Mouse (Mus musculus) midbrain, embryonic 16.5 days (tissue): Measurements from ENCODE around the gene Auts2. TPM values are rescaled to one million over a fixed set of nuclear protein-coding genes. Genes with fewer than 3 reads are reported as not detected.

Experiments
- ATAC-seq: fragments of 200-750 bp; cut with Nextera tagmentation; 2 replicates; pipeline ENCODE4 v1.8.0; 2017; ENCODE audit warnings: moderate TSS enrichment
- H3K27ac ChIP-seq: fragments of 300-500 bp; sonication (generic); 2 replicates; pipeline ENCODE4 v1.5.1; 2014; ENCODE audit warnings: mild to moderate bottlenecking, low read length, mixed read lengths
- H3K27me3 ChIP-seq: fragments of 300-500 bp; sonication (generic); 2 replicates; pipeline ENCODE4 v1.6.1; 2014; ENCODE audit warnings: low read depth, low read length, mixed read lengths; ENCODE audit not compliant: control insufficient read depth, insufficient read depth
- H3K36me3 ChIP-seq: fragments of 300-500 bp; sonication (generic); 2 replicates; pipeline ENCODE4 v1.6.1; 2014; ENCODE audit warnings: mild to moderate bottlenecking, low read length, moderate library complexity, mixed read lengths; ENCODE audit not compliant: control insufficient read depth, insufficient read depth
- H3K4me1 ChIP-seq: fragments of 300-500 bp; sonication (generic); 2 replicates; pipeline ENCODE4 v1.6.1; 2014; ENCODE audit warnings: mild to moderate bottlenecking, low read length, mixed read lengths; ENCODE audit not compliant: control insufficient read depth, insufficient read depth
- H3K4me2 ChIP-seq: fragments of 300-500 bp; sonication (generic); 2 replicates; pipeline ENCODE4 v1.6.1; 2014; ENCODE audit warnings: mild to moderate bottlenecking, low read length, mixed read lengths
- H3K4me3 ChIP-seq: fragments of 300-500 bp; sonication (generic); 2 replicates; pipeline ENCODE4 v1.5.1; 2014; ENCODE audit warnings: low read depth, mild to moderate bottlenecking, low read length, moderate library complexity, mixed read lengths
- H3K9ac ChIP-seq: fragments of 300-500 bp; sonication (generic); 2 replicates; pipeline ENCODE4 v1.6.1; 2014; ENCODE audit warnings: low read depth, low read length, mixed read lengths
- H3K9me3 ChIP-seq: fragments of 300-500 bp; sonication (generic); replicated peaks from 2 replicates; pipeline ENCODE4 v1.6.1; 2014; ENCODE audit warnings: mild to moderate bottlenecking, low read length, mixed read lengths; ENCODE audit not compliant: control insufficient read depth, poor library complexity, severe bottlenecking
- WGBS: fragments of 180-500 bp; shearing (Covaris S2); extraction: QIAGEN DNeasy Blood & Tissue Kit; methylation state at CpG from one replicate; pipeline ENCODE4 v1.1.7; 2014; 5-methylcytosine and 5-hydroxymethylcytosine counted together
- polyA plus RNA-seq: library from polyadenylated mRNA; unstranded; fragments of >200 nt; fragmentation: Nextera tagmentation; extraction: Ambion mirVana; gene quantifications from 2 replicates; pipeline ENCODE4 v1.2.1, GENCODE M21; 2015

The Auts2 gene
- polyA plus RNA-seq, 1 experiment from 2014 or later, result 49.8 TPM

GRCm38 (mm10) chr5:132088585-132088984 lies 454.6 kb downstream of the Auts2 start:
- Histone ChIP-seq H3K27me3 (no peaks in the 10 kb centered on the region), H3K4me1 (peaks cover 19% of the 10 kb centered on the region), H3K4me3 (no peak overlapping the region), H3K27ac (no peak overlapping the region), H3K4me2 (no peak overlapping the region), H3K36me3 (no peaks in the 10 kb centered on the region), H3K9me3 (no peaks in the 10 kb centered on the region), H3K9ac (no peak overlapping the region)
- 63% methylated on average over 3 of the region's 3 CpGs for WGBS
- no peak for ATAC-seq

GRCm38 (mm10) chr5:132083753-132084326 lies 459.3 kb downstream of the Auts2 start:
- no peak for ATAC-seq
- 25% methylated on average over 8 of the region's 8 CpGs for WGBS

GRCm38 (mm10) chr5:132075942-132076341 lies 467.2 kb downstream of the Auts2 start:
- Histone ChIP-seq H3K9me3 (no peaks in the 10 kb centered on the region), H3K27ac (no peak overlapping the region), H3K27me3 (no peaks in the 10 kb centered on the region), H3K4me3 (no peak overlapping the region), H3K4me2 (no peak overlapping the region), H3K9ac (no peak overlapping the region), H3K36me3 (no peaks in the 10 kb centered on the region), H3K4me1 (peaks cover 43% of the 10 kb centered on the region)
- ATAC-seq, result no peak
- 84% methylated on average over 2 of the region's 2 CpGs for WGBS

More at GRCm38 (mm10) chr5:132083753-132084326, 459.3 kb downstream of the Auts2 start:
- no peaks in the 10 kb centered on the region for H3K9me3 ChIP-seq
- no peak overlapping the region for H3K4me2 ChIP-seq
- H3K4me1 ChIP-seq, result no peaks in the 10 kb centered on the region; the same call in 1 of the 2 replicates
- no peak overlapping the region for H3K4me3 ChIP-seq
- no peaks in the 10 kb centered on the region for H3K36me3 ChIP-seq
- no peak overlapping the region for H3K27ac ChIP-seq
- no peak overlapping the region for H3K9ac ChIP-seq
- no peaks in the 10 kb centered on the region for H3K27me3 ChIP-seq

DNA sequence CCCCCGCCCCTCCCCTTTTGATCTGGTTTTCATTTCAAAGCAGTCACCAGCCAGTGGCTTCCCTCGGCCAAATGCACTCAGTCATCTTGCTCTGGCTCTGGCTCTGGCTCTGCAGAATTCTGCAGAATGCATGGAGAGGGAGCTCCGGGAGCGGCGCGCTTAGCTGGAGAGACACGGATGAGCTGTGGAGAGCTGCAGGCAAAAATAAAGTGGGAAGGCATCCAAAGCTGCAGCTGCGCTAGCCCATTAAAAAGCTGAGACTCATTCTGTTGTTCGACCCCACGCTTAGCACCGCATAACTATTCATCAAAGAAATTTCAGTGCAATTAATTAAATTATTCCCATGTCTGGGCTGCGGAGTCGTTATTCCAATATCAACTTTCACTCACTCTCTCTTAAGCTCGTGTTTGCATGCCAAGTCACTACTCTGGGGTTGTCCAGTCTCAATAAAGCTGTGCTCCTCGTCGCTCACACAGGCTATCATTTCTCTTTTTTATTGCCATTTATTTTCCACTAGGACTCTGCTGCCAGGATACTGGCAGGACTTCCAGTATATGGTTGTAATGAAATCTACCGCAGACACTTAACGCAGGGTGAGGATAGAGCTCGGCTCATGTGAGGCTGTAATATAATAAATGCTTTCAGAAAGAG lies 468.3 kb downstream of the Auts2 start:
- Histone ChIP-seq H3K36me3 (no peaks in the 10 kb centered on the region), H3K9me3 (no peaks in the 10 kb centered on the region), H3K27me3 (no peaks in the 10 kb centered on the region), H3K4me2 (peak overlapping the region; percentile 46), H3K27ac (peak overlapping the region; percentile 76), H3K4me3 (peak overlapping the region; percentile 11; the same call in 1 of the 2 replicates), H3K4me1 (peaks cover 43% of the 10 kb centered on the region), H3K9ac (0 out of 2 replicates have a peak overlapping the region, but pooled peaks have one; percentile 32)
- ATAC-seq, result peak; percentile 83
- WGBS, result 6% methylated on average over 19 of the region's 19 CpGs

DNA sequence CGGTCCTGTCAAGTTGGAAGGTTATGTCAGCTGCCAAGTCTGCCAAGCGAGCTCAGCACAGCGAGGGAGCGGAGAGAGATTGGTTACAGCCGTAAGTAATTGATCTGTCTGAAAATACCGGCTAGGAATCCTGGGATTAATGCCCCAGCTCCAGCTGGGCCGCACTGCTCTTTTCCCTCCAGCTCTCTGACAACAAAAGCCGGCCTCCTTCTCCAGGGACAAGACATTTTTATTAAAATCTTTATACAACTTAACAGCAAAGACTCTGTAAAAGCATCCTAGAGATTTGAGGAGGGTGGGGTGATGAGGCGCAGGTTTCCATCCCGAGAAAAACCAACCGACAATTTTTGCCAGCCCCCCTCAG lies 468.8 kb downstream of the Auts2 start:
- no peaks in the 10 kb centered on the region for H3K27me3 ChIP-seq

GRCm38 (mm10) chr5:132073677-132074359 lies 469.3 kb downstream of the Auts2 start:
- peak overlapping the region; percentile 46 for H3K4me2 ChIP-seq
- no peak overlapping the region for H3K4me3 ChIP-seq
- H3K9ac ChIP-seq, result no peak overlapping the region
- H3K27me3 ChIP-seq, result no peaks in the 10 kb centered on the region
- no peaks in the 10 kb centered on the region for H3K36me3 ChIP-seq
- ATAC-seq, result 0 out of 2 replicates have a peak, but pooled peaks have one; percentile 12
- H3K4me1 ChIP-seq, result peaks cover 43% of the 10 kb centered on the region
- no peaks in the 10 kb centered on the region for H3K9me3 ChIP-seq
- 22% methylated on average over 10 of the region's 10 CpGs for WGBS
- peak overlapping the region; percentile 76 for H3K27ac ChIP-seq

More for the DNA sequence above, 468.8 kb downstream of the Auts2 start:
- H3K4me3 ChIP-seq, result peak overlapping the region; percentile 4; the same call in 1 of the 2 replicates
- H3K9ac ChIP-seq, result no peak overlapping the region
- H3K4me2 ChIP-seq, result peak overlapping the region; percentile 46
- H3K36me3 ChIP-seq, result no peaks in the 10 kb centered on the region
- peak overlapping the region; percentile 76 for H3K27ac ChIP-seq
- 4% methylated on average over 11 of the region's 11 CpGs for WGBS
- H3K9me3 ChIP-seq, result no peaks in the 10 kb centered on the region
- ATAC-seq, result peak; percentile 50; the same call in 1 of the 2 replicates
- peaks cover 43% of the 10 kb centered on the region for H3K4me1 ChIP-seq

DNA sequence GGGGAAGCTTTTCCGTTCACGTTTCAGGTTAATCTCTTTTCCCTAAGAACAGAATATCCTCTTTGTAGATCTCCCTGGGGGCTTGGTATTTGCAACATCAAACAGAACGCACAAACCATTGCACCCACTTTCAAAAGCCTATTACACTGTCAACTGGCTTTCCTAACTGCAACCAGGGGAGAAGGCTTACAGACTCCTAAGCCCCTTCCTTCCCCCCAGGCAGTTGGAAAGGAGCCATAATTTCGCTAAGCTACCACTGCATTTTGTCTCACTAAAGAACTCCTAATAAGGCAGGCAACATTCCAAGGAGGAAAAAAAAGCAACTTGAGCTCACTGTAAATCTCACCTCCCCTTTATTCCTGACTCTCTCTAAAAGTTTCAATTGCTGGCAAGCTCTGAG lies 470.8 kb downstream of the Auts2 start:
- no peak overlapping the region for H3K4me2 ChIP-seq
- H3K4me1 ChIP-seq, result peaks cover 47% of the 10 kb centered on the region
- ATAC-seq, result 0 out of 2 replicates have a peak, but pooled peaks have one; percentile 52
- H3K36me3 ChIP-seq, result no peaks in the 10 kb centered on the region
- no peaks in the 10 kb centered on the region for H3K27me3 ChIP-seq
- 8% methylated on average over 4 of the region's 4 CpGs for WGBS
- H3K27ac ChIP-seq, result no peak overlapping the region
- no peaks in the 10 kb centered on the region for H3K9me3 ChIP-seq
- no peak overlapping the region for H3K9ac ChIP-seq
- H3K4me3 ChIP-seq, result no peak overlapping the region

DNA sequence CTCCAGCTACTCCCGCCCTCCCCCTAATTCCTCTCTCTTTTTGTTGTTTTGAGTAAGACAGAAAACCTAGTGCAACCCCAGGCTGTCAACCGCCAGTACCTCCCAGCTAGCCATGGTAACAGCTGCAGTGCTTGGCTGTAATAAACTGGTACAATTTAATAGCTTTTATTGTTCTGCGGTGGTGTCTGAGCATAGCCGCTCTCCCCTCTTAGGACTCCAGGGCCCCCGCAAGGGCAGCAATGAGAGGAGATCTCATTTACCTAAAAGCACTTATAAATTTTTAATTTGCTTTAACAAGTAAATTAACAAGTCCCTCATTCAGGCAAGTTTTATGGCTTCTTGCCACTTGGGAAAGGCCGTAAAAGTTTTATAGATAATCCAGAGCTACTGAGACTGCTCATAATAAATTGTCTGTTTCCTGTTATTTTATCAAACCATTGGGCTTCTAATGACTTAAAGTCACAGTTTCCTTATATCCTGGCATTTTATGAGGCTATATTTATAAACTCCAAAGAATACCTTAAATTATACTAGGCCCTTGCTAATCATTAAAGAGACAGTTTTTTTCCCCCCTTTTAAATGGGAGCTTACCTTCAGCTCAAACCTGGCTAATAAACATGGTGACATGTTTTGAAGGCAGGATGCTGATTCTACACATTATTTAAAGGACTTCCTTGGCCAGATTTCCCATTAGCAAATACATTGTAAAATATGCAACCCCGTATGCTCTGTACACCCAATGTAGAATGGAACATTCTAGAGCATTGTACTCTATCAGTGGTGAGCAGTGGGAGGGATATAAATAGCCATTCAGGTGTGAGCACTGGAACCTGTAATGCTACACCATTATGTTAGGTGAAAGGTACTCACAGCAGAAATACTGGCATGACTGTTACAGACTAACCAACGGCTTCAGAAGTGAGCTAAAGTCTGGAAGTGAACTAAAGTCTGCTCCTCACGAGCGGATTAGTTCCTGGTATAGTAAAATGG lies 475.1 kb downstream of the Auts2 start:
- Histone ChIP-seq H3K27me3 (no peaks in the 10 kb centered on the region), H3K27ac (no peak overlapping the region), H3K9me3 (no peaks in the 10 kb centered on the region), H3K36me3 (no peaks in the 10 kb centered on the region), H3K4me1 (peaks cover 19% of the 10 kb centered on the region), H3K4me3 (no peak overlapping the region), H3K9ac (no peak overlapping the region), H3K4me2 (no peak overlapping the region)
- ATAC-seq, result no peak
- WGBS, result 60% methylated on average over 10 of the region's 10 CpGs
